ENCODE assay signal across 24 mouse cellular contexts in the genomic region with DNA sequence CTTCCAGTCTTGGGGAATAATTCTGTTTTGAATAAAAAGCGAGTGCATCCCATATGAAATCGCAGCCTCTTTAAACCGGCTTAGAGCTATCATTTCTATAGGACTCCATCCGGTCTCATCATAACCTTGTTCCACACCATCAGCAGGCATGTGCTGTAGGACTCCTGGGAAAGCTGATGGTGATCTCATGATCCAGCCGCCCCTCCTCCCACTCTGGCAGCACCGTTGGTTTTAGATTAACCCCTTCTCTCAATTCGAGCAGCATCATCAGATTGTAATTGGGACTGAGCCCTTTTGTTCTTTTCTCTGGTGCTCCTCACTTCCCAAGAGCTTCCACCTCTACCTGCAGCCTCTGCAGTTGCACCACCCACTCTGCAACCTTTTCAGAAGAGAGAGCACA. TPM values are rescaled to one million over a fixed set of nuclear protein-coding genes. Genes with fewer than 3 reads are reported as not detected.
A peak's percentile ranks its signal among the peaks of the same experiment; 100 is the strongest.
DNase-seq lines count a peak whose midpoint lies in the region; ATAC-seq lines count a peak whose summit lies in the region.
"Had no signal": no experiment of that assay in that cellular context is flagged by ENCODE, and none has a peak within 500 bp of the region (broad histone marks: within the 10 kb centered on the region; RNA-seq: fewer than 3 reads in every experiment).

No protein-coding gene starts in this region.

- H3K27ac ChIP-seq in kidney, embryonic 15.5 days = no peak overlapping the region
- H3K27ac ChIP-seq in neural tube, embryonic 13.5 days (replicated peaks) = peak overlapping the region; percentile 50; the same call in 1 of the 2 replicates
- H3K27ac ChIP-seq: forebrain, embryonic 10.5 days; hindbrain, embryonic 15.5 days; intestine, embryonic 15.5 days; stomach, postnatal 0 days had no signal

- H3K9ac ChIP-seq in kidney, embryonic 15.5 days = no peak overlapping the region
- H3K9ac ChIP-seq in neural tube, embryonic 13.5 days = no peak overlapping the region
- H3K9ac ChIP-seq: heart, embryonic 12.5 days; hindbrain, embryonic 15.5 days; intestine, embryonic 15.5 days had no signal

- no peaks in the 10 kb centered on the region for H3K9me3 ChIP-seq in kidney, embryonic 15.5 days (replicated peaks)
- no peaks in the 10 kb centered on the region for H3K9me3 ChIP-seq in neural tube, embryonic 13.5 days
- H3K9me3 ChIP-seq: forebrain, embryonic 10.5 days; heart, embryonic 12.5 days; hindbrain, embryonic 15.5 days; intestine, embryonic 15.5 days had no signal

- peak; percentile 69 for DNase-seq in kidney, adult 18-20 months
- DNase-seq in neural tube, embryonic 10.5 days (ENCODE audit: extremely low spot score, low spot score) = no peak
- peak; percentile 40 for DNase-seq in kidney, postnatal 10 days
- no peak for DNase-seq in retina, embryonic 14.5 days (ENCODE audit: low spot score)
- DNase-seq: adrenal gland, postnatal 10 days; B cell, adult 2 months; cerebellum, adult 18-20 months; cerebellum, postnatal 14 days; gastrocnemius, postnatal 14 days; heart, adult 18-20 months; heart, postnatal 10 days; lung, postnatal 4 days; right cerebral cortex, postnatal 14 days had no signal

- no peak for ATAC-seq in kidney, embryonic 15.5 days (replicated peaks; ENCODE audit: low FRiP score)
- ATAC-seq in neural tube, embryonic 13.5 days (ENCODE audit: low read depth) = no peak
- no peak for ATAC-seq in granulocyte monocyte progenitor cell, adult 5-6 weeks (replicated peaks; ENCODE audit: poor library complexity, severe bottlenecking)
- ATAC-seq: forebrain, embryonic 16.5 days; intestine, embryonic 15.5 days had no signal

- H3K36me3 ChIP-seq in kidney, embryonic 15.5 days = peaks cover 4% of the 10 kb centered on the region; the same call in 1 of the 2 replicates
- H3K36me3 ChIP-seq in neural tube, embryonic 13.5 days = no peaks in the 10 kb centered on the region; the same call in 1 of the 2 replicates
- H3K36me3 ChIP-seq: hindbrain, embryonic 15.5 days; intestine, embryonic 15.5 days had no signal

- H3K27me3 ChIP-seq in kidney, embryonic 15.5 days = no peaks in the 10 kb centered on the region
- no peaks in the 10 kb centered on the region for H3K27me3 ChIP-seq in neural tube, embryonic 13.5 days
- H3K27me3 ChIP-seq: CH12.LX; heart, embryonic 12.5 days; hindbrain, embryonic 15.5 days; intestine, embryonic 15.5 days had no signal

- WGBS in kidney, embryonic 15.5 days = 59% methylated on average over 7 of the region's 7 CpGs
- 62% methylated on average over 7 of the region's 7 CpGs for WGBS in neural tube, embryonic 13.5 days

- no peak overlapping the region for H3K4me2 ChIP-seq in kidney, embryonic 15.5 days
- H3K4me2 ChIP-seq in neural tube, embryonic 13.5 days = no peak overlapping the region
- H3K4me2 ChIP-seq: heart, embryonic 12.5 days; hindbrain, embryonic 15.5 days; intestine, embryonic 15.5 days had no signal

- no peak overlapping the region for H3K4me3 ChIP-seq in kidney, embryonic 15.5 days (replicated peaks)
- H3K4me3 ChIP-seq in neural tube, embryonic 13.5 days = no peak overlapping the region
- H3K4me3 ChIP-seq: forebrain, embryonic 10.5 days; heart, embryonic 12.5 days; hindbrain, embryonic 15.5 days; intestine, embryonic 15.5 days; myocyte had no signal

- peaks cover 36% of the 10 kb centered on the region for H3K4me1 ChIP-seq in kidney, embryonic 15.5 days
- H3K4me1 ChIP-seq in neural tube, embryonic 13.5 days (replicated peaks) = peaks cover 30% of the 10 kb centered on the region
- H3K4me1 ChIP-seq: hindbrain, embryonic 15.5 days had no signal

RNA-seq across cellular contexts. Expression of a gene that starts 15.1 kb away (rescaled TPM):
- 88.2 and 98.1 TPM in 2 replicates for polyA plus RNA-seq in kidney, embryonic 15.5 days (2015; fragmentation: Nextera tagmentation; extraction: Ambion mirVana)
- polyA plus RNA-seq in neural tube, embryonic 13.5 days (2015; fragmentation: Nextera tagmentation; extraction: Ambion mirVana) = 105 and 110 TPM in 2 replicates
- total RNA-seq in granulocyte monocyte progenitor cell, adult 5-6 weeks (2014; fragmentation: Nextera tagmentation) = 28.3 and 33.5 TPM in 2 replicates
- 16.6 and 21.6 TPM in 2 replicates for total RNA-seq in granulocyte monocyte progenitor cell, adult 5-6 weeks (2017)

RNA-seq across cellular contexts. Expression of a gene that starts 21.1 kb away (rescaled TPM):
- 37.4 and 39.7 TPM in 2 replicates for polyA plus RNA-seq in kidney, embryonic 15.5 days (2015; fragmentation: Nextera tagmentation; extraction: Ambion mirVana)
- 54.4 and 66.3 TPM in 2 replicates for polyA plus RNA-seq in neural tube, embryonic 13.5 days (2015; fragmentation: Nextera tagmentation; extraction: Ambion mirVana)
- total RNA-seq in granulocyte monocyte progenitor cell, adult 5-6 weeks (2014; fragmentation: Nextera tagmentation) = 37.0 and 39.8 TPM in 2 replicates
- total RNA-seq in granulocyte monocyte progenitor cell, adult 5-6 weeks (2017) = 11.4 and 14.1 TPM in 2 replicates

RNA-seq across cellular contexts. Expression of a gene that starts 37.4 kb away (rescaled TPM):
- 151 and 155 TPM in 2 replicates for polyA plus RNA-seq in kidney, embryonic 15.5 days (2015; fragmentation: Nextera tagmentation; extraction: Ambion mirVana)
- 134 and 143 TPM in 2 replicates for polyA plus RNA-seq in neural tube, embryonic 13.5 days (2015; fragmentation: Nextera tagmentation; extraction: Ambion mirVana)
- total RNA-seq in granulocyte monocyte progenitor cell, adult 5-6 weeks (2014; fragmentation: Nextera tagmentation) = 45.1 and 51.5 TPM in 2 replicates
- total RNA-seq in granulocyte monocyte progenitor cell, adult 5-6 weeks (2017) = 13.2 and 15.8 TPM in 2 replicates

Comparison
In these comparisons a context has a peak if more than half of its experiments do, and no peak if none do; other contexts are left out.
1. DNase-seq: peak in kidney, adult 18-20 months (single experiment) and kidney, postnatal 10 days (single experiment); none in neural tube, embryonic 10.5 days (single experiment) and retina, embryonic 14.5 days (single experiment).